Mouse (Mus musculus) adipose tissue, adult 10 weeks (tissue): Measurements from ENCODE around the gene Zcchc10. TPM values are rescaled to one million over a fixed set of nuclear protein-coding genes. Genes with fewer than 3 reads are reported as not detected.

Experiments
- polyA plus RNA-seq: library from polyadenylated mRNA; stranded (reverse); fragments of 350-450 nt; fragmentation: Illumina TruSeq; extraction: RNeasy Lipid Tissue Mini Kit (QIAGEN cat#74804); gene quantifications from one replicate; pipeline ENCODE4 v1.2.3, GENCODE M21; 2014; ENCODE audit warnings: low read depth, low replicate concordance

The Zcchc10 gene
- polyA plus RNA-seq, result 8.2 TPM

GRCm38 (mm10) chr11:53324512-53324968, at the start of gene Zcchc10:
Gene Zcchc10, plus strand, starts transcription at chr11:53324679.

GRCm38 (mm10) chr11:53300330-53301166, 23.9 kb upstream of the Zcchc10 start, which contains the start of gene Hspa4:
Gene Hspa4, minus strand, starts transcription at chr11:53300457.

GRCm38 (mm10) chr11:53350291-53351223, 26.1 kb downstream of the Zcchc10 start, which contains the start of gene Aff4:
Gene Aff4, plus strand, starts transcription at chr11:53350833.

Other genes starting within 250 kb of the Zcchc10 start
- 106 TPM for gene Hspa4, start 24.2 kb upstream of the Zcchc10 start, polyA plus RNA-seq
- gene Aff4, start 26.2 kb downstream of the Zcchc10 start, polyA plus RNA-seq, result 36.5 TPM
- gene Leap2, start 98.5 kb downstream of the Zcchc10 start, polyA plus RNA-seq, result not detected
- 298 TPM for gene Uqcrq, start 106.2 kb downstream of the Zcchc10 start, polyA plus RNA-seq
- gene Gdf9, start 106.3 kb downstream of the Zcchc10 start, polyA plus RNA-seq, result 1.1 TPM
- 1.2 TPM for gene Gm10447, start 132.4 kb downstream of the Zcchc10 start, polyA plus RNA-seq
- gene Shroom1, start 132.5 kb downstream of the Zcchc10 start, polyA plus RNA-seq, result 7.7 TPM
- gene Gm9837, start 145.8 kb downstream of the Zcchc10 start, polyA plus RNA-seq, result not detected
- gene Gm9945, start 155.5 kb downstream of the Zcchc10 start, polyA plus RNA-seq, result not detected
- gene Sowaha, start 155.6 kb downstream of the Zcchc10 start, polyA plus RNA-seq, result 0.25 TPM
- 31.8 TPM for gene Sept8, start 194.6 kb downstream of the Zcchc10 start, polyA plus RNA-seq
- gene Kif3a, start 242.7 kb downstream of the Zcchc10 start, polyA plus RNA-seq, result 13.1 TPM